Mouse (Mus musculus) forebrain, embryonic 15.5 days (tissue): Measurements from ENCODE around the gene 1700024G13Rik. TPM values are rescaled to one million over a fixed set of nuclear protein-coding genes. Genes with fewer than 3 reads are reported as not detected.
A peak's percentile ranks its signal among the peaks of the same experiment; 100 is the strongest.
"Not testable (repeated sequence)": the region's sequence is repeated elsewhere in the genome, so short reads cannot be mapped to it uniquely, and the experiment has no call there.

Source experiments
- ATAC-seq: fragments of 200-750 bp; cut with Nextera tagmentation; replicated peaks from 2 replicates; pipeline ENCODE4 v1.8.0; 2017; ENCODE audit warnings: mild to moderate bottlenecking, moderate TSS enrichment, moderate library complexity
- H3K27ac ChIP-seq: fragments of 300-500 bp; sonication (generic); replicated peaks from 2 replicates; pipeline ENCODE4 v1.5.1; 2015; ENCODE audit warnings: mild to moderate bottlenecking, inconsistent platforms
- H3K27me3 ChIP-seq: fragments of 300-500 bp; sonication (generic); 2 replicates; pipeline ENCODE4 v1.6.1; 2015; ENCODE audit warnings: inconsistent platforms
- H3K36me3 ChIP-seq: fragments of 300-500 bp; sonication (generic); 2 replicates; pipeline ENCODE4 v1.6.1; 2015; ENCODE audit warnings: mild to moderate bottlenecking, inconsistent platforms
- H3K4me1 ChIP-seq: fragments of 300-500 bp; sonication (generic); 2 replicates; pipeline ENCODE4 v1.6.1; 2015; ENCODE audit warnings: inconsistent platforms
- H3K4me2 ChIP-seq: fragments of 300-500 bp; sonication (generic); replicated peaks from 2 replicates; pipeline ENCODE4 v1.6.1; 2015; ENCODE audit warnings: mild to moderate bottlenecking, inconsistent platforms
- H3K4me3 ChIP-seq: fragments of 300-500 bp; sonication (generic); 2 replicates; pipeline ENCODE4 v1.5.1; 2015; ENCODE audit warnings: mild to moderate bottlenecking, inconsistent platforms
- H3K9ac ChIP-seq: fragments of 300-500 bp; sonication (generic); replicated peaks from 2 replicates; pipeline ENCODE4 v1.6.1; 2015; ENCODE audit warnings: mild to moderate bottlenecking, inconsistent platforms
- H3K9me3 ChIP-seq: fragments of 300-500 bp; sonication (generic); 2 replicates; pipeline ENCODE4 v1.6.1; 2016; ENCODE audit warnings: inconsistent platforms
- WGBS: fragments of 180-500 bp; shearing (Covaris S2); methylation state at CpG from one replicate; pipeline ENCODE4 v1.1.7; 2015; ENCODE audit warnings: mixed read lengths; 5-methylcytosine and 5-hydroxymethylcytosine counted together
- polyA plus RNA-seq: library from polyadenylated mRNA; unstranded; fragments of >200 nt; fragmentation: Nextera tagmentation; extraction: Ambion mirVana; gene quantifications from 2 replicates; pipeline ENCODE4 v1.2.1, GENCODE M21; 2015

1700024G13Rik gene
- polyA plus RNA-seq, 1 experiment from 2014 or later = 0.89 TPM

GRCm38 (mm10) chr14:32372510-32372909 is 15.7 kb downstream of the 1700024G13Rik start:
- Histone ChIP-seq H3K4me1 (no peaks in the 10 kb centered on the region), H3K36me3 (no peaks in the 10 kb centered on the region), H3K27ac (no peak overlapping the region), H3K4me3 (no peak overlapping the region), H3K4me2 (no peak overlapping the region), H3K9me3 (no peaks in the 10 kb centered on the region), H3K9ac (no peak overlapping the region), H3K27me3 (no peaks in the 10 kb centered on the region)
- ATAC-seq = no peak
- WGBS = 95% methylated on average over 2 of the region's 2 CpGs

DNA sequence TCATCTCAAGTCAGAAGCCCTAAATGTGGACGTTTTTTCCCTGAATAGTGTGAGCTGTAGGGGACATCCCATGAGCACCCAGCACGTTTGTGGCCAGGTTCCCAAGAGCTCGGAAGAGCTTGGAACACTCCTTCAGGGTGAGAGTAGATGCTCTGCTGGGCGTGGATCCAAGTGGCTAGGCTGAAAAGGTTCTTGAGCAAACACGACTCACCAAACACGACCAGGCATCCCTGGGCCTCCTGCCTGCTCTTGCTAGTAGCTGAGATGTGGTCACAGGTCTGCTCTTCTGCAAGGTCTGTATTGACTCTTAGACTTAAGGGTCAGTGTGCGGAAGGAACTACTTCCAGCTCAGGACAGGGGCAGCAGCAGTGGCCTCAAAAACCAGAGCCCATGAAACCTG is 18.4 kb downstream of the 1700024G13Rik start:
- Histone ChIP-seq H3K4me2 (no peak overlapping the region), H3K9me3 (no peaks in the 10 kb centered on the region), H3K4me1 (no peaks in the 10 kb centered on the region), H3K9ac (no peak overlapping the region), H3K27me3 (no peaks in the 10 kb centered on the region), H3K36me3 (no peaks in the 10 kb centered on the region), H3K27ac (no peak overlapping the region), H3K4me3 (no peak overlapping the region)
- ATAC-seq = no peak
- 73% methylated on average over 7 of the region's 7 CpGs for WGBS

DNA sequence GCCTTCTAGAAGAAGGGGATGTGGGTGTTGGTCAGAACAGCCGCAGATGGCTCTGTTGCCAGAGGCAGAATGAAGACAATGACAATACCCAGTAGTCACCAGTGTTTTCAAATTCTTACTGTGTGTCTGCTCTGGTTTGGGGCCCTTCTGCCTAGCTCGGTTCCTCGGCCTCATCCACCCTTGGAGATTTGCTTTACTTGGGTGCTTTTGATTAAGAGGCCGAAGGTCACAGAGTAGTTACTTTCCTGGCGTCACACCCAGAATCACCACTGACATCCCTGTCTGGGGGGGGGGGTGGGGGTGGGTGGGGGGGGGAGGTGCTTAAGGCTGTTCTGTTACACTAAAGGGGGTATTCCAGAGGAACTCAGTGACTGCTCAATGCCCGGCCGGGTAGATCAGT is 23.8 kb downstream of the 1700024G13Rik start:
- 67% methylated on average over 7 of the region's 7 CpGs for WGBS
- Histone ChIP-seq H3K4me2 (no peak overlapping the region), H3K9ac (no peak overlapping the region), H3K36me3 (no peaks in the 10 kb centered on the region), H3K4me1 (no peaks in the 10 kb centered on the region), H3K27ac (no peak overlapping the region), H3K9me3 (no peaks in the 10 kb centered on the region), H3K27me3 (no peaks in the 10 kb centered on the region), H3K4me3 (no peak overlapping the region)
- ATAC-seq = no peak

- WGBS = 29% methylated on average over 6 of the region's 6 CpGs
Observed at GRCm38 (mm10) chr14:32351181-32351920, 36.8 kb downstream of the 1700024G13Rik start.

GRCm38 (mm10) chr14:32347307-32347706 is 40.9 kb downstream of the 1700024G13Rik start:
- Histone ChIP-seq H3K4me2 (no peak overlapping the region), H3K27me3 (no peaks in the 10 kb centered on the region), H3K27ac (no peak overlapping the region), H3K4me1 (no peaks in the 10 kb centered on the region), H3K36me3 (peaks cover 15% of the 10 kb centered on the region), H3K9me3 (no peaks in the 10 kb centered on the region), H3K9ac (no peak overlapping the region), H3K4me3 (no peak overlapping the region)
- no peak for ATAC-seq
- 96% methylated on average over 9 of the region's 9 CpGs for WGBS

More at GRCm38 (mm10) chr14:32351181-32351920, 36.8 kb downstream of the 1700024G13Rik start:
- H3K27me3 ChIP-seq, H3K36me3 ChIP-seq, H3K4me2 ChIP-seq, H3K9ac ChIP-seq, H3K4me1 ChIP-seq, H3K27ac ChIP-seq, H3K4me3 ChIP-seq, H3K9me3 ChIP-seq, ATAC-seq: not testable (repeated sequence)

DNA sequence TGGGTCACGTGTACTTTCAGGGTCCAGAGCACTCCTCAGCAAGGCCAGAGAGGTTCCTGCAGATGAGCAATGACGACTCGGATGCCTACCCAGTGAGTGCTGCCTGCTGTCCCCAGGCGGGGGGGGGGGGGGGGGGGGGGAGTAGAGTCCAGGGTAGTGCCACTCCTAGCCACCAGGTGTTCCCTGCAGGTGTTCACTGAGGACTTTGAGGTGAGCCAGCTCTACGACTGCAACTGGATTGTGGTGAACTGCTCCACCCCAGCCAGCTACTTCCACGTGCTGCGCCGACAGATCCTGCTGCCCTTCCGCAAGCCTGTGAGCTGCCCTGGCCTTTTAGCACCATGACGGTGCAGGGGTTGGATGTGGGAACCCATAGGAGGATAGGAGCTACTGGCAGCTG is 43.5 kb downstream of the 1700024G13Rik start:
- Histone ChIP-seq H3K27ac (no peak overlapping the region), H3K4me3 (no peak overlapping the region), H3K27me3 (no peaks in the 10 kb centered on the region), H3K9ac (no peak overlapping the region), H3K9me3 (no peaks in the 10 kb centered on the region), H3K36me3 (peaks cover 33% of the 10 kb centered on the region), H3K4me1 (no peaks in the 10 kb centered on the region), H3K4me2 (no peak overlapping the region)
- 77% methylated on average over 9 of the region's 10 CpGs for WGBS
- no peak for ATAC-seq

DNA sequence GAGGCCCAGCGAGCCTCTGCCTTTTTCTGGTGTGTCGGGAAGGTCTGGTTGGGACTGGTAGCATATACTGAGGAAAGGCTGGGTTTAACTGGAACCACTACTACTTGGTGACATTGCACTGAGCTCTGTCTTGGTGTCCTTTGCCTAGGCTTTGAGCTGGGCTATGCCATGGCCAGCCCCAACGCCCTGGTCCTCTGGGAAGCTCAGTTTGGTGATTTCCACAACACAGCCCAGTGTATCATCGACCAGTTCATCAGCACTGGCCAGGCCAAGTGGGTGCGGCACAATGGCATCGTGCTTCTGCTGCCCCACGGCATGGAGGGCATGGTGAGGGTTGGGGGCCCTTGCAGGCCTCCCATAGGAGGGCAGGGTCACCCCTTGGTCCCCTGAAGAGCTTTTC is 44.0 kb downstream of the 1700024G13Rik start:
- no peak overlapping the region for H3K4me3 ChIP-seq
- no peaks in the 10 kb centered on the region for H3K9me3 ChIP-seq
- peaks cover 35% of the 10 kb centered on the region for H3K36me3 ChIP-seq
- no peak overlapping the region for H3K9ac ChIP-seq
- no peak overlapping the region for H3K27ac ChIP-seq
- 89% methylated on average over 7 of the region's 7 CpGs for WGBS
- H3K27me3 ChIP-seq = no peaks in the 10 kb centered on the region
- H3K4me2 ChIP-seq = no peak overlapping the region
- no peak for ATAC-seq
- H3K4me1 ChIP-seq = no peaks in the 10 kb centered on the region

GRCm38 (mm10) chr14:32341823-32342222 is 46.4 kb downstream of the 1700024G13Rik start:
- Histone ChIP-seq H3K4me2 (no peak overlapping the region), H3K27ac (no peak overlapping the region), H3K4me1 (no peaks in the 10 kb centered on the region), H3K27me3 (no peaks in the 10 kb centered on the region), H3K36me3 (peaks cover 45% of the 10 kb centered on the region), H3K4me3 (no peak overlapping the region), H3K9me3 (no peaks in the 10 kb centered on the region), H3K9ac (no peak overlapping the region)
- ATAC-seq = no peak
- 99% methylated on average over 7 of the region's 7 CpGs for whole genome bisulfite sequencing

DNA sequence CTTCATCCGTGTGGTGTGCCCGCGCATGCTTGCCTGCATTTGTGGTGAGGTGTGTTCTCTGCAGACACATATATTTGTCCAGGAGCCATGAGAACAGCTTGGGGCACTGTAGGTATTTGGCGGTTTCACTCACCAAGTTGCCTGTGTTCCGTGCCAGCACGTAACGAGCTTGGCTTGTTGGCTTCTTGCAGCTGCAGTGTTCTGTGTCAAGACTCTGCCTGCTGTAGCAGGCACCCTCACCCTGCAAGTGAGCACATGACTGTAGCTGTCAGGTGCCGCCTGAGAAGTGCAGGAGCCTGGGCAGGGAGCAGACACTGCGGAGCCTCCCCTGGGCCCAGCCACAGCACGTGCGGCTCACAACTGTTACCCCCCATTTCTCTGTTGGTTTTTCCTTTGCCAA is 51.6 kb downstream of the 1700024G13Rik start:
- peak; percentile 60; the same call in 1 of the 2 replicates for ATAC-seq
- H3K27me3 ChIP-seq = no peaks in the 10 kb centered on the region
- H3K4me2 ChIP-seq = no peak overlapping the region
- H3K4me1 ChIP-seq = peaks cover 9% of the 10 kb centered on the region
- no peaks in the 10 kb centered on the region for H3K9me3 ChIP-seq
- H3K4me3 ChIP-seq = no peak overlapping the region
- WGBS = 66% methylated on average over 11 of the region's 11 CpGs
- H3K36me3 ChIP-seq = peaks cover 39% of the 10 kb centered on the region
- H3K27ac ChIP-seq = no peak overlapping the region
- no peak overlapping the region for H3K9ac ChIP-seq

DNA sequence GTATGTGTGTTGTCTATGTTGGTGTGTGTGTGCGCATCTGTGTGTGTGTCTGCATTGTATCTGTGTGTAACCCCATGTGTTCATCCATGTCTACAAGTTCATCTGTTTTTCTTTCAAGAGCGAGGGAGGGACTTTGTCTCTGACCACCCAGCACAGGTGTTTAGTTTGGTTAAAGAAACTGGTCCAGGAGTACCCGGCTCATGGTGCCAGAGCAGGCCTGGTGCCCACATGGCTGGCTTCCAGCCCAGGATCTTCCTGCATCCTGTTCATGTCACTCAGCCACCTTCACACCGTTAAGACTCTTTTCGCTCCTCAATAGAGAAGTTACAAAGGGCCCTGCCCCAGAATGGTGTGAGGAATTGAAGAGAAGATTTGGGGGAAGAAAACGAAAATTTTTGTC is 52.2 kb downstream of the 1700024G13Rik start:
- H3K36me3 ChIP-seq = peaks cover 35% of the 10 kb centered on the region; the same call in 1 of the 2 replicates
- no peak overlapping the region for H3K9ac ChIP-seq
- 59% methylated on average over 6 of the region's 6 CpGs for WGBS
- H3K4me3 ChIP-seq = no peak overlapping the region
- no peaks in the 10 kb centered on the region for H3K9me3 ChIP-seq
- H3K4me2 ChIP-seq = no peak overlapping the region
- H3K4me1 ChIP-seq = peaks cover 9% of the 10 kb centered on the region
- no peak overlapping the region for H3K27ac ChIP-seq
- ATAC-seq = no peak
- no peaks in the 10 kb centered on the region for H3K27me3 ChIP-seq

GRCm38 (mm10) chr14:32332515-32333445 is 55.4 kb downstream of the 1700024G13Rik start:
- Histone ChIP-seq H3K4me1 (peaks cover 9% of the 10 kb centered on the region), H3K4me2 (no peak overlapping the region), H3K27me3 (no peaks in the 10 kb centered on the region), H3K9ac (no peak overlapping the region), H3K36me3 (peaks cover 12% of the 10 kb centered on the region; the same call in 1 of the 2 replicates), H3K4me3 (no peak overlapping the region), H3K27ac (no peak overlapping the region), H3K9me3 (no peaks in the 10 kb centered on the region)
- WGBS = 65% methylated on average over 20 of the region's 20 CpGs
- ATAC-seq = peak; percentile 53; the same call in 1 of the 2 replicates

DNA sequence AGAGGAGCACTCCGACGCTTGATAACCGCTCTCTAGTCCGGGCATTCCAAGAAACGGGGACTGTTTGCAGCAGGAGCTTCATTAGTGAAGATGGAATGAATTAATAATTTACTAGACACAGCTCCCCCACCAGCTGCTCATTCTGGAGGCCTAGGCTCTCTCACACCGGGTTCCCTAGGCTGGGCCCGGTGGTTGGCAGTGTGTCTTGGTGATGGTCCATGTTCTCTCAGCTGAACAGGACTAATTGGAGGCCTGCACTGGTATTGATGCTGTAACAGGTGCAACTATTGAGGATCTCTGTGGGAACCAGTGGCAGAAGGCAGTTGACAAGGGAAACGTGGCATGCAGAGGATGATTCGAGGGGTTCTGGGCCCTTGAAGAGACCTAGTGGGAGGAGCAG is 60.8 kb downstream of the 1700024G13Rik start:
- Histone ChIP-seq H3K4me3 (no peak overlapping the region), H3K27me3 (no peaks in the 10 kb centered on the region), H3K4me1 (peaks cover 11% of the 10 kb centered on the region), H3K9ac (no peak overlapping the region), H3K27ac (no peak overlapping the region), H3K9me3 (no peaks in the 10 kb centered on the region), H3K36me3 (no peaks in the 10 kb centered on the region), H3K4me2 (no peak overlapping the region)
- 76% methylated on average over 9 of the region's 9 CpGs for WGBS
- no peak for ATAC-seq
